Mouse (Mus musculus): ENCODE measurements around the gene Siae.

Siae gene

DNA sequence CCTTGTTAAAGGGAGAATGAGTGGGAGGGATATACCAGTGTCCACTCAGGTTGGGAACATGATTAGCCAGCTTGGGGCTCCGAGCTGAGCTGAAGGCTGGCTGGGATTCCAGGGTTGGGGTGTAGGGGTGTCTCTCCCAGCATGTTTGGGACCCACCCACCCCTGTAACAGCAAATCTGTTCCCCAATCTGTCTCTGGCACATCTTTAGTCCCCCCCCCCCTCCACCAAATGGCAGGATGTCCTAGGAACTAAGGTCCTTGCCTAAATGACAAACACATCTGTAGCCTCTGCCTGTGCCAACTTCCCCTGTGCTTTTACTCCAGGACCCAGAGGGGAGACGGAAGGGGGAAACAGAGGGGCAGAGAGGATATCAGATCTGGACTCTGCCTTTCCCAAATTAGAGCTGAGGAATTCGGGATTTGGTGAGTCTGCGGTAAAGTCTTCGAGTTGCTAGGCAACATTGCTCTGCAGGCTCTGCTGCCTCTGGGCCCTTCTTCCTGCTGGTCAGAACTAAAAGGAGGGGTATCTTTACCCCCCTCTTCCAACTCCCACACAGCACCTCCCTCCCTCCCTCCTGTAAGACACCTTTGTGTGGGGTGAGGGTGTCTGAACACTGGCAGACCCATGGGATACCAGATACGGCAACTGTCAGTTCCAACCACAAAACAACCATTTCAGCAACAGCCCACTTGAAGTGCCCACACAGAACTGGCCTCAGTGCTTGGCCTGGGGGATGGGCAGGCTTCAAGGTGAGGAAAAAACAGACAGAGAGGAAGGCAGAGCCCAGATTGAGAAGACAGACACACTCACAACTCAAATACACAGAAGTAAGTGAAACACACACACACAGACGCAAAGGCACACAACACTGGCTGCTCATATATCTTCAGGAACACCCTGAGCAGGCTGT lies at the start of gene Siae:
Gene Siae (plus strand): TSS at position 861 of the 911 bp plus-strand sequence.
- DNase-seq (ENCODE audit: low spot score) = no peak

- DNase-seq (ENCODE audit: low spot score) = no peak
Measured at GRCm38 (mm10) chr9:37506023-37506422, 49.5 kb upstream of the Siae start.

DNA sequence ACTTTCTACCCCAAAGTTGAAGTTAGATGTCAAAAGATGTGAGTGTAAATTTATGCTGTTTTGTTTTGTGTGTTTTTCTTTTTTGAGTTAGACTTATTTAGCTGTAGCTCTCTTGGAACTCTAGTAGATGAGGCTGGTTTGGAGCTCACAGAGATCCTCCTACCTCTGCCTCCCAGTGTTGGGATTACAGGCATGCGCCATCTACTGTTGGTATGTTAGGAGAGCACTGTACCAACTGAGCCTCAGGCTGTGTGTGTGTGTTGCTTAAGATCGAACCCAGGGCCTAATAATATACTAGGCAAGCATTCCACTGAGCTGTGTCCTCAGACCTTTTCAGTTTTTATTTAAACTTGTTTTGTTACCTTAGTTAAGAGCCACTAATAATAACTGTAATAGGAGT lies 43.4 kb upstream of the Siae start:
- DNase-seq (ENCODE audit: low spot score) = no peak

- no peak for DNase-seq (ENCODE audit: low spot score)
Measured at GRCm38 (mm10) chr9:37514456-37514855, 41.0 kb upstream of the Siae start.

DNA sequence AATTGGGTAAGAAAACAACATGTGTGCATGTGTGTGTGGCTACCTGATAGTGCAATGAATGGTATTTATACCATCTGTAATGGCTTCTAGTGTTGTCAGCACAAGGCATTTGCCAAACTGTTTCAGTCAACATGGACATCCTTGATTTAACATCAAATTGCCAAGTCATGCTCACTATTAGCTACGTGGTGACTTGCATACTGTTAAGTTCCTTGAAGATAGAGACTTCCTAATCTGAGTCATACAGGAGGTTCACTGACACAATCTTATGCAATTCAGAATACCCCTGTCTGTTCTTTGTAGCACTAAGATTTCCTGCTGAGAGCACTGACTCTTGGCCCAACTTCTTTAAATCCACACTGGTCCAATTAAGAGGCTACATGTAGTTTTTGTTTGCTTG lies 38.0 kb upstream of the Siae start:
- DNase-seq (ENCODE audit: low spot score) = no peak

GRCm38 (mm10) chr9:37518991-37519390 lies 36.5 kb upstream of the Siae start:
- DNase-seq (ENCODE audit: low spot score) = no peak

- no peak for DNase-seq (ENCODE audit: low spot score)
Measured at GRCm38 (mm10) chr9:37519995-37520394, 35.5 kb upstream of the Siae start.

DNA sequence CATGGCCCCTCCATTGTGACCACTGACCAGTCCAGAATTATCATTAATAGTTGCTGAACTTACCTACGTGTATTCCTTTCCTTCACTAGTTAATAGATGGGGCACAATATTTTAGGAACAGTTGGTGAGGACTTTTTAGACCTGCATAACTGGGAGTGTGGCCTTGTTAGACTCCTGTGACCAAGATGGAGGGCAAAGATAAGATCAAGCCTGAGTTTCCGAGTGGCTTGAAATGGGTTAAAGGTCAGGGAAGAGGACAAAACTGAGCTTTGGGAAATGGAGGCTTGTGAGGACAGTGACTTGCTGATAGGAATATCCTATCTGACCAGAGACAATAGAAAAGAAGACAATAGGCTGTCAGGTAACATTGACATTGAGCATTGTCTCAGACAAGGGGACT lies 30.0 kb upstream of the Siae start:
- DNase-seq (ENCODE audit: low spot score) = no peak

DNA sequence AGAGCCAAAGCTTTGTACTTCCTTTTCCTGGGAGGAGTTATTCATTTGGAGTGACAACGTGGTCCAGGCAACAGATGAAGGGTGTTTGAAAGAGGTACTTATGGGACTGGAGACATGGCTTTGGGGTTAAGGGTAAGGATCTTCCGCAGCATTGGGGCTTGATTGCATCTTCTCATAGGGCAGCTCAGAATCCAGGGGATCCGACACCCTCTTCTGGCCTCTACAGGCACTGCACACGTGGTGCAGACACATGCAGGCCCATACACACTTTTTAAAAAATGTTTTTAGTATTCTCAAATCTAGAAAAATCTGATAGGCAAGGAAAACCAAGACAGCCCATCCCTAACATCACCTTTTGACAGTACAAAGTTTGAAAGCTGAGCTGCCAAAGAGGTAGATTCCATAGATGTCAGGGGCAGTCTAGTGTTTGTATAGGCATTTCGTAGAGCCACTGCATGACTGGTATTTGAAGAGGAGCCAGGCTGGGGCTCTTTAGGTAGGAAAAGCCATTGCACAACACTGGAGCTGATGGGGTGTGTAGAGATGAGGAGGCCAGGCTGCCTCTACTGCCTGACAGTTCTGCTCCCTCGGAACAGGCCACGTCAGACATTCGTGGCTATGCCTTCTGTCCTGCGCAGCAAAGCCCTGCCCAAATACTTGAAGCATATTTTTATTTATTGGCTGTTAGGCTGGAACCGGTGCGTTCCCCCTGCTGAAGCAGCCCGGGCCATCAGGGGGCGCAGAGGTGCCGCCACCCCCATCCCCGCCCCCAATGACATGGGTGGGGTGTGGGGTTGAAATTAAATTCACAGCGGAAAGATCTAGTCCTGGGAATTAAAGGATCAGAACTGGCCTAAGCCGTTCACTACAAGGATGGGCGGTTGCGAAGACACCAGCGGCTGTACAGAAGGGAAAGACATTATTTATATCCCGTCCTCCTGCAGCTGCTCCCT lies 28.8 kb upstream of the Siae start:
- no peak for DNase-seq (ENCODE audit: low spot score)

- no peak for DNase-seq (ENCODE audit: low spot score)
Measured at GRCm38 (mm10) chr9:37527396-37528224, 27.9 kb upstream of the Siae start, which contains the start of gene Esam. Gene Esam (plus strand): TSS chr9:37528078.

DNA sequence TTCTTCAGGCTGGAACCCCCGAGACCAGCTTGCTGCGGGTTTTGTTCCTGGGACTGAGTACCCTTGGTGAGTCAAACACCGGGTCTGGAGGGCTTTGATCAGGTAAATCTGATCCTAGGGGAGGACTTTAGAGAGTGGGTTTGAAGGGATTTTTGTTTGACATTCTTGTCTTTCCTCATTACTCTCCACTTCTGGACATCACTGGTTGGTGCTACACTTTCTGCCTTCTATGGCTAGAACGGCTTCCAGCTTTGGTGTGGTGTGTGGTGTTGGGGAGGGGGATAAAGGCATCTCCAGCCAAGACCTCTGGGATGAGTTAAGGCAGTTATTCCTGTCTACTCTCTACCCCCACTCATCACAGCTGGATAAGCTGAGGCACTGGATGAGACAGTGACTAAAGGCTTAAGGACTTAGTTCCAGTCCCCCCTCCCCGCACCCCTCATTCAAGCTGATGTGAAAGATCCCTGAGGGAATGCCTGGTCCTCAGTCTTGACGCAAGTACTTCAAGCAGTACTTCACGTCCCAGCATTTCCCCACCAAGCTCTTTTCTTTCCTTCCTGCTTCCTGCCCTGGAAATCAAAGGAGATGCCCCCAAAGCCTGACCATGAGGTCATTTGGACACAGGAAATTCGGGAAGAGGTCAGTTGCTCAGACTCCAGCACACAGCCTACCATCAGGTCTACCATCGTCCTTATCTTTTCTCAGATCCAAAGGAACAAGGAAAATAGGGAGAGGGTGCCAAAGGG lies 27.1 kb upstream of the Siae start:
- DNase-seq (ENCODE audit: low spot score) = no peak

DNA sequence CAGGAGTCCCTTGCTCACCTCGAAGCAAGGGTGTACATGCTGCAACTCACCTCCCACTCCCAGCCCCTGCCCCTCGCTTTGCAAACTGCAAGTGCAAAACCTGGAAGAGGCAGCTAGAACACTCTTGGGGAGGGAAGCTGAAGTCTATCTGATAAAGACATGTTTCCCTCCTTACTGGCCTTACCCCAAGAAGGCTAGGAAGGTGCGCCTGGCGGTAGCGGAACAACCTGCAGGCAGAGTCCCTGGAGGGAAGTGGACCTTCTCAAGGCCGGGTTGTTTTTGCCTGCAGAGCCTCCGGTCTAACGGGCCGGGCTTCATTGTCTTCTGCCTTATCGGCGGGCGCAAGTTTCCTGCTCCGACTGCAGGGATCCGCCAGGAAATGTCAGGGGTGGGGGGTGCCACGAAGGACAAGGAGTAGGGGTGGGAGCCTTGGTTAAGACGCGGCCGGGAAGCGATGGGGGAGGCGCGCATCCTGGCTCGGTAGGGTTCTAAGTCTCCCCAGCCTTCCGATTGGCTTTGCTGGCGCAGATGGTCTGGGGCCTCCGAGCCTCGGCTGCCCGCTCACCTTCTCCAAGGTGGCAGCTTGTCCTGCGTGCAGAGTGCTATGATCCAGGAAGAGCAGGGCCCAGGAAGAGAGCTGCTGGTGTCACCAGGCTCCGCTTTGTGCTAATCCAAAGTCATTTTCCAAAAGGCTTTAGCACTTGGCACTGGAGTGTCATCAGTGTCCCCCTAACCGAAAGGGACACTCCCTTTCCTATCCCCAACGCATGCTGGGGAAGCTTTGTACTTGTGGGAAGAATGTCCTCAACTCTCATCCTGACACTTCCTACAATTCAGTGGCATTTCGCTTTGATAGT lies 25.2 kb upstream of the Siae start:
- no peak for DNase-seq (ENCODE audit: low spot score)

DNA sequence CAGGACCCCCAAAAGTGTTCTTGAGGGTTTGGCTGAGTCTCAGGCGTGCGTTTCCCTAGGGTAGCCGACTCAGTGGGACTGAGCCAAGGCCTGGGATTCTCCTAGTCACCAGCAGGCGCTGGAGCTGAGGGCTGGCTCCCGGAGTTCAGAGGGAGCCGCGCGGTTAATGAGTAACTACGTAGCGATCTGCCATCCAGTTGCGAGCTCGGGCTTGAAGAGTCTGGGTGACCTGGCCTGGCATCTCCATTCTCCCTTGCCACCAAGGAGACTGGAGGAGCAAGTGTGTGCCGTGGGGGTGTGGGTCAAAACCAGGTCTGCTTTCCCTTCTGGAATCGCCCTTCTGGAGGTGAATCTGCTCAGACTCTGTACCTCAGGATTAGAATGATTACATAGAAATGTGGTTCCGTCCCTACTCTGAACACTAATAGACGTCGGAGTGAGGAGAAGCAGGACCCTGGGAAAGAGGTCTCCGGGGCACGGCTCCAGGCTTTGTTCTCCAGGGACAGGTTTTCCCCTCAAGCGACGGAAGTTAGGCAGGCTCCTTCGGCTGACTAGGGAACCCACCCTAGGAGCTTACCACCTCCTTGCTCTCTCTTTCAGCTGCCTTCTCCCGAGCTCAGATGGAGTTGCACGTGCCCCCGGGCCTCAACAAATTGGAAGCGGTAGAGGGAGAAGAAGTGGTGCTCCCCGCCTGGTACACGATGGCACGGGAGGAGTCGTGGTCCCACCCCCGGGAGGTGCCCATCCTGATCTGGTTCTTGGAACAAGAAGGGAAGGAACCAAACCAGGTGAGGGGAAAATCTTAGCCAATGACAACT lies 24.4 kb upstream of the Siae start:
- no peak for DNase-seq (ENCODE audit: low spot score)

DNA sequence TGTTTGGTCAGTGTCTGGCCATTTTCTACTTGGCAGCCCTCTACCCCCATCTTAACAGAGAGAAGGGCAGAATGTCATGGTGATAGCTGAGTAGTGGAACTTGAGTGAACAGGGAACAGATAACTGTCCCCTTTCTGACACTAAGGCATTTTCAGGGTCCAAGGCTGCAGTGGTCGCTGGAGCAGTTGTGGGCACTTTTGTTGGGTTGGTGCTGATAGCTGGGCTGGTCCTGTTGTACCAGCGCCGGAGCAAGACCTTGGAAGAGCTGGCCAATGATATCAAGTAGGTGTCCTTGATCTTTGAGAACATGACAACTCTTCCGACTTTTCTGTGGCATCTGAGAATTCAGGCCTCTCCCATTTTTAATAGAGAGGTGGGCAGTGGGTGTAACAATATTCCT lies 18.6 kb upstream of the Siae start:
- DNase-seq (ENCODE audit: low spot score) = no peak

- DNase-seq (ENCODE audit: low spot score) = no peak
Measured at GRCm38 (mm10) chr9:37537658-37538250, 17.7 kb upstream of the Siae start.

- DNase-seq (ENCODE audit: low spot score) = no peak
Measured at GRCm38 (mm10) chr9:37539170-37540025, 16.1 kb upstream of the Siae start, which contains the start of gene Vsig2. Gene Vsig2 (plus strand): TSS chr9:37539255.

- no peak for DNase-seq (ENCODE audit: low spot score)
Measured at GRCm38 (mm10) chr9:37540226-37540625, 15.3 kb upstream of the Siae start.

All from layer of hippocampus, adult 11-12 months (tissue).